Mouse (Mus musculus): ENCODE data around the gene Acsf3.

The Acsf3 gene

GRCm38 (mm10) chr8:122762731-122763266 is 12.5 kb upstream of the Acsf3 start:
- no peak for DNase-seq

GRCm38 (mm10) chr8:122763267-122763738 is 12.0 kb upstream of the Acsf3 start:
- no peak for DNase-seq

GRCm38 (mm10) chr8:122764790-122765474 is 10.4 kb upstream of the Acsf3 start:
- DNase-seq = no peak

GRCm38 (mm10) chr8:122766189-122766588 is 9.1 kb upstream of the Acsf3 start:
- no peak for DNase-seq

- DNase-seq = no peak
These were observed 8.6 kb upstream of the Acsf3 start for GRCm38 (mm10) chr8:122766647-122767200.

- DNase-seq = no peak
These were observed 8.1 kb upstream of the Acsf3 start for GRCm38 (mm10) chr8:122767229-122767628.

- no peak for DNase-seq
These were observed 5.8 kb upstream of the Acsf3 start for GRCm38 (mm10) chr8:122769251-122770058.

- DNase-seq = no peak
These were observed 2.7 kb upstream of the Acsf3 start for GRCm38 (mm10) chr8:122772431-122773060.

GRCm38 (mm10) chr8:122777701-122778100 is 2.4 kb downstream of the Acsf3 start:
- DNase-seq = no peak

- DNase-seq = no peak
These were observed 3.5 kb downstream of the Acsf3 start for GRCm38 (mm10) chr8:122778703-122779239.

GRCm38 (mm10) chr8:122779255-122779654 is 4.0 kb downstream of the Acsf3 start:
- DNase-seq = no peak

GRCm38 (mm10) chr8:122784756-122785155 is 9.5 kb downstream of the Acsf3 start:
- DNase-seq = no peak

- no peak for DNase-seq
These were observed 14.5 kb downstream of the Acsf3 start for GRCm38 (mm10) chr8:122789796-122790195.

- no peak for DNase-seq
These were observed 18.3 kb downstream of the Acsf3 start for GRCm38 (mm10) chr8:122793375-122794174.

- no peak for DNase-seq
These were observed 18.8 kb downstream of the Acsf3 start for GRCm38 (mm10) chr8:122794175-122794454.

- DNase-seq = no peak
These were observed 28.8 kb downstream of the Acsf3 start for GRCm38 (mm10) chr8:122803906-122804761.

- no peak for DNase-seq
These were observed 30.1 kb downstream of the Acsf3 start for GRCm38 (mm10) chr8:122805349-122805748.

GRCm38 (mm10) chr8:122806956-122807538 is 31.8 kb downstream of the Acsf3 start:
- no peak for DNase-seq

- DNase-seq = no peak
These were observed 32.6 kb downstream of the Acsf3 start for GRCm38 (mm10) chr8:122807907-122808306.

- no peak for DNase-seq
These were observed 35.1 kb downstream of the Acsf3 start for GRCm38 (mm10) chr8:122810376-122810775.
